ENCODE assay signal across 10 mouse cellular contexts in genomic region chr11:87663948-87664347, GRCm38 (mm10). TPM values are rescaled to one million over a fixed set of nuclear protein-coding genes. Genes with fewer than 3 reads are reported as not detected.
DNase-seq lines count a peak whose midpoint lies in the region; ATAC-seq and TF ChIP-seq lines count a peak whose summit lies in the region.
"Had no signal": no experiment of that assay in that cellular context is flagged by ENCODE, and none has a peak within 500 bp of the region (broad histone marks: within the 10 kb centered on the region; RNA-seq: fewer than 3 reads in every experiment).

No protein-coding gene starts in this region.

- H3K36me3 ChIP-seq in forebrain, embryonic 14.5 days (ENCODE audit: control insufficient read depth, insufficient read depth, low read length) = no peaks in the 10 kb centered on the region
- H3K36me3 ChIP-seq in forebrain, embryonic 15.5 days = no peaks in the 10 kb centered on the region
- H3K36me3 ChIP-seq in intestine, embryonic 14.5 days (ENCODE audit: control insufficient read depth, insufficient read depth, low read length) = no peaks in the 10 kb centered on the region
- H3K36me3 ChIP-seq in small intestine, adult 2 months (ENCODE audit: control insufficient read depth, insufficient read depth, low read length) = peaks cover 3% of the 10 kb centered on the region; the same call in 1 of the 2 replicates

- H3K9ac ChIP-seq in forebrain, embryonic 14.5 days (ENCODE audit: low read length) = no peak overlapping the region
- H3K9ac ChIP-seq in forebrain, embryonic 15.5 days (replicated peaks) = no peak overlapping the region
- H3K9ac ChIP-seq in intestine, embryonic 14.5 days (ENCODE audit: low read length) = peak overlapping the region; percentile 59

- no peak for ATAC-seq in forebrain, embryonic 14.5 days
- no peak for ATAC-seq in forebrain, embryonic 15.5 days (replicated peaks)
- ATAC-seq in intestine, embryonic 14.5 days (replicated peaks; ENCODE audit: low FRiP score, low TSS enrichment, low read depth) = no peak

- no peak for TF ChIP-seq CTCF in layer of hippocampus, adult 2 months (conservative IDR thresholded peaks at IDR 0.05)
- TF ChIP-seq CTCF in small intestine, adult 2 months (IDR thresholded peaks at IDR 0.05; ENCODE audit: extremely low read depth, insufficient read length, insufficient replicate concordance, low read depth, low read length) = no peak

- 76% methylated on average over 6 of the region's 6 CpGs for WGBS in forebrain, embryonic 14.5 days
- 73% methylated on average over 6 of the region's 6 CpGs for WGBS in forebrain, embryonic 15.5 days
- 49% methylated on average over 6 of the region's 6 CpGs for WGBS in intestine, embryonic 14.5 days
- 25% methylated on average over 6 of the region's 6 CpGs for WGBS in small intestine, adult 2 months

- no peak overlapping the region for H3K4me3 ChIP-seq in forebrain, embryonic 14.5 days (ENCODE audit: low read depth, low read length)
- H3K4me3 ChIP-seq in forebrain, embryonic 15.5 days = no peak overlapping the region
- peak overlapping the region; percentile 60; the same call in 1 of the 2 replicates for H3K4me3 ChIP-seq in layer of hippocampus, adult 2 months
- peak overlapping the region; percentile 38 for H3K4me3 ChIP-seq in intestine, embryonic 14.5 days (ENCODE audit: low read depth, low read length)
- peak overlapping the region; percentile 97 for H3K4me3 ChIP-seq in small intestine, adult 2 months (ENCODE audit: low read depth, low read length)

- no peak for TF ChIP-seq POLR2A in small intestine, adult 2 months (IDR thresholded peaks at IDR 0.05; ENCODE audit: low read depth, low read length)

- no peaks in the 10 kb centered on the region for H3K9me3 ChIP-seq in forebrain, embryonic 14.5 days (replicated peaks; ENCODE audit: control insufficient read depth, low read length)
- no peaks in the 10 kb centered on the region for H3K9me3 ChIP-seq in forebrain, embryonic 15.5 days
- H3K9me3 ChIP-seq in intestine, embryonic 14.5 days (ENCODE audit: control insufficient read depth, low read length) = no peaks in the 10 kb centered on the region

- no peak for DNase-seq in forebrain, embryonic 14.5 days (ENCODE audit: low spot score)
- DNase-seq in layer of hippocampus, adult 2 months (ENCODE audit: low spot score in 2 of 2) = no peak
- DNase-seq in layer of hippocampus, adult 8-10 months (ENCODE audit: low spot score in 2 of 2) = no peak
- no peak for DNase-seq in intestine, embryonic 14.5 days (ENCODE audit: low spot score)
- no peak for DNase-seq in left cerebral cortex, postnatal 14 days (ENCODE audit: low spot score in 2 of 2)
- DNase-seq in Muller cell, postnatal 12 days (ENCODE audit: inconsistent ontology term) = no peak
- DNase-seq: thymus, postnatal 25 days had no signal

- H3K27me3 ChIP-seq in forebrain, embryonic 14.5 days (replicated peaks; ENCODE audit: control insufficient read depth, insufficient read depth, low read length) = no peaks in the 10 kb centered on the region
- peaks cover 16% of the 10 kb centered on the region; the same call in 1 of the 2 replicates for H3K27me3 ChIP-seq in forebrain, embryonic 15.5 days
- H3K27me3 ChIP-seq in intestine, embryonic 14.5 days (replicated peaks; ENCODE audit: control insufficient read depth, insufficient read depth, low read length) = no peaks in the 10 kb centered on the region; the same call in 1 of the 2 replicates
- no peaks in the 10 kb centered on the region for H3K27me3 ChIP-seq in small intestine, adult 2 months (ENCODE audit: control insufficient read depth, insufficient read depth, low read length)

- intact Hi-C loops in left cerebral cortex, postnatal 14 days (cut with DNase I) = loop anchor here (5.0 kb wide), 2 partner anchors 73 to 108 kb away; partner anchors contain the start of gene Supt4a

- H3K4me2 ChIP-seq in forebrain, embryonic 14.5 days (ENCODE audit: low read length) = peak overlapping the region; percentile 16; the same call in 1 of the 2 replicates
- no peak overlapping the region for H3K4me2 ChIP-seq in forebrain, embryonic 15.5 days (replicated peaks)
- peak overlapping the region; percentile 47 for H3K4me2 ChIP-seq in intestine, embryonic 14.5 days (ENCODE audit: low read length)

- H3K4me1 ChIP-seq in forebrain, embryonic 14.5 days (ENCODE audit: control insufficient read depth, insufficient read depth, low read length) = peaks cover 4% of the 10 kb centered on the region; the same call in 1 of the 2 replicates
- H3K4me1 ChIP-seq in forebrain, embryonic 15.5 days = peaks cover 5% of the 10 kb centered on the region; the same call in 1 of the 2 replicates
- H3K4me1 ChIP-seq in intestine, embryonic 14.5 days (replicated peaks; ENCODE audit: control insufficient read depth, insufficient read depth, low read length) = no peaks in the 10 kb centered on the region
- H3K4me1 ChIP-seq in small intestine, adult 2 months (ENCODE audit: control insufficient read depth, insufficient read depth, insufficient read length, low read length) = peaks cover 2% of the 10 kb centered on the region; the same call in 1 of the 2 replicates

- H3K27ac ChIP-seq in forebrain, embryonic 14.5 days (ENCODE audit: low read depth, low read length) = no peak overlapping the region
- H3K27ac ChIP-seq in forebrain, embryonic 15.5 days (replicated peaks) = no peak overlapping the region
- H3K27ac ChIP-seq in layer of hippocampus, adult 2 months = peak overlapping the region; percentile 40
- H3K27ac ChIP-seq in intestine, embryonic 14.5 days (ENCODE audit: low read depth) = no peak overlapping the region
- H3K27ac ChIP-seq in small intestine, adult 2 months (ENCODE audit: insufficient read depth, low read depth, low read length) = peak overlapping the region; percentile 70
- H3K27ac ChIP-seq: macrophage had no signal

RNA-seq across cellular contexts. Expression of gene Rnf43, which starts 1.4 kb away (rescaled TPM):
- polyA plus RNA-seq in forebrain, embryonic 14.5 days (2014; fragmentation: Nextera tagmentation; extraction: Ambion mirVana) = 0.63 and 1.1 TPM in 2 replicates
- polyA plus RNA-seq in forebrain, embryonic 15.5 days (2015; fragmentation: Nextera tagmentation; extraction: Ambion mirVana) = 0.66 and 0.92 TPM in 2 replicates
- total RNA-seq in layer of hippocampus, adult 2 months (2021) = 1 to 10 TPM; 3.1 to 3.9 TPM
- total RNA-seq in layer of hippocampus, adult 8-10 months (2022) = 1 to 10 TPM; 2.5 to 5.7 (median 3.6) TPM
- 18.9 and 22.2 TPM in 2 replicates for polyA plus RNA-seq in intestine, embryonic 14.5 days (2014; fragmentation: Nextera tagmentation; extraction: Ambion mirVana)
- 16.3 and 19.6 TPM in 2 replicates for polyA plus RNA-seq in small intestine, adult 2 months (2012; rRNA removed)
- total RNA-seq in left cerebral cortex, postnatal 14 days (2021) = 1 to 10 TPM; 2.6 to 4.1 TPM

RNA-seq across cellular contexts. Expression of gene Hsf5, which starts 47.0 kb away (rescaled TPM):
- polyA plus RNA-seq in forebrain, embryonic 14.5 days (2014; fragmentation: Nextera tagmentation; extraction: Ambion mirVana) = 0.33 and 0.36 TPM in 2 replicates
- 0.48 and 0.55 TPM in 2 replicates for polyA plus RNA-seq in forebrain, embryonic 15.5 days (2015; fragmentation: Nextera tagmentation; extraction: Ambion mirVana)
- total RNA-seq in layer of hippocampus, adult 2 months (2021) = under 1 TPM; 0.56 to 0.90 TPM
- under 1 TPM; 0.45 to 0.77 (median 0.57) TPM for total RNA-seq in layer of hippocampus, adult 8-10 months (2022)
- 0.23 and 0.38 TPM in 2 replicates for polyA plus RNA-seq in intestine, embryonic 14.5 days (2014; fragmentation: Nextera tagmentation; extraction: Ambion mirVana)
- 0.13 and 0.34 TPM in 2 replicates for polyA plus RNA-seq in small intestine, adult 2 months (2012; rRNA removed)
- under 1 TPM; 0.46 to 0.66 TPM for total RNA-seq in left cerebral cortex, postnatal 14 days (2021)
- polyA plus RNA-seq: macrophage had no signal

Comparison
In these comparisons a context has a peak if more than half of its experiments do, and no peak if none do; other contexts are left out.
1. H3K27ac ChIP-seq: peak in layer of hippocampus, adult 2 months (single experiment) and small intestine, adult 2 months (single experiment); none in forebrain, embryonic 14.5 days (single experiment), forebrain, embryonic 15.5 days (single experiment) and intestine, embryonic 14.5 days (single experiment).
2. H3K4me3 ChIP-seq: peak in layer of hippocampus, adult 2 months (single experiment), intestine, embryonic 14.5 days (single experiment) and small intestine, adult 2 months (single experiment); none in forebrain, embryonic 14.5 days (single experiment) and forebrain, embryonic 15.5 days (single experiment).